Mouse (Mus musculus): Measurements from ENCODE around the gene Ccdc117.
A peak's percentile ranks its signal among the peaks of the same experiment; 100 is the strongest.
"Not testable (repeated sequence)": the region's sequence is repeated elsewhere in the genome, so short reads cannot be mapped to it uniquely, and the experiment has no call there.

Gene Ccdc117

GRCm38 (mm10) chr11:5530717-5531116 is 11.3 kb downstream of the Ccdc117 start:
- DNase-seq (ENCODE audit: low spot score): no peak

- DNase-seq (ENCODE audit: low spot score): no peak
Observed at GRCm38 (mm10) chr11:5530172-5530571, 11.8 kb downstream of the Ccdc117 start.

GRCm38 (mm10) chr11:5528841-5529240 is 13.1 kb downstream of the Ccdc117 start:
- DNase-seq (ENCODE audit: low spot score): no peak

DNA sequence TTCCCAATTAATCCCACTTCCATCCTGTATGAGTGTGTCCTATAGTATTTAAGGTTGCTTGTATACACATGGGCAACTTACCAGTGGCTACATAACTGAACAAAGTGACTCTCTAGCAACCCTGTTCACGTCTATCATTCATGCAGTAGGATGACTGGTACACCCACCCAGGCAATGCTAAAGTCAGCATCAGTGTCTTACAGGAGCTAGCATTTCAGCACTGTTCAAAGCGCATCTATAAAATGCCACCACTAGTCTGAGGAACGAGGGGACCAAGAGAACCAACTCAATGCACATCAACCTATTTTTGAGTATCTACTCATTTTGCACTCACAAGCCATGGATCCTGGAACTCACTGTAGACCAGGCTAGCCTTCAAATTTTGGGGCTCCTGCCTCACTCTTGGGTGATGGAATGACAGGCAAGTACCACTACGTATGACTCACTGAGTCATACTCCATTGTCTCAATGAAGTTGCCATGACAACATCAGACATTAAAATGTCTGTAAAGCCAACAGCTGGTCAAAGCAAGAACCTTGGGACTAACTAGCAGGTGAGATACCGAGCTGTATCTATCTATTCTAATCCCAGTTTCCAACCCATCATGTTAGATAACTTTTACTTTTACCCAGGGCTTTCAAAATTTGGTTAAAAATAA is 14.0 kb downstream of the Ccdc117 start:
- DNase-seq (ENCODE audit: low spot score): no peak

GRCm38 (mm10) chr11:5526573-5527439 is 15.2 kb downstream of the Ccdc117 start:
- no peak for DNase-seq (ENCODE audit: low spot score)

DNA sequence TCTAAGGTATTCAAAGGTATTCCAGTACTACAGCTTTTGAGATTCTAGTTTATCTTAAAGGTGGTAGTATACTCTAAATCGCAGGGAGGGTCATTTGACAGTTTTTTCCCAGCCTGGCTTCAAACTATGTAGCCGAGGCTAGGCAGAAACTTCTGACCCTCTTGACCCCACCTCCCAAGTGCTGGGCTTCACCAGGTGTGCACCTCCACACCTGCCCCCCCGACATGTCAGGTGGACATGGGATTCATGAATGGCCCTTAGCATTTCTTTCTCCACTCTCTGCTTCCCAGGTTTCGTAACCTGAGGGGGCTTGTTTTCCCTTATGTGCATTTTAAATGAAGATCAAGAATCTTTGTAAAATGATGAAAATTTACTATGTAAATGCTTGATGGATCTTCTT is 16.6 kb downstream of the Ccdc117 start:
- no peak for DNase-seq (ENCODE audit: low spot score)

DNA sequence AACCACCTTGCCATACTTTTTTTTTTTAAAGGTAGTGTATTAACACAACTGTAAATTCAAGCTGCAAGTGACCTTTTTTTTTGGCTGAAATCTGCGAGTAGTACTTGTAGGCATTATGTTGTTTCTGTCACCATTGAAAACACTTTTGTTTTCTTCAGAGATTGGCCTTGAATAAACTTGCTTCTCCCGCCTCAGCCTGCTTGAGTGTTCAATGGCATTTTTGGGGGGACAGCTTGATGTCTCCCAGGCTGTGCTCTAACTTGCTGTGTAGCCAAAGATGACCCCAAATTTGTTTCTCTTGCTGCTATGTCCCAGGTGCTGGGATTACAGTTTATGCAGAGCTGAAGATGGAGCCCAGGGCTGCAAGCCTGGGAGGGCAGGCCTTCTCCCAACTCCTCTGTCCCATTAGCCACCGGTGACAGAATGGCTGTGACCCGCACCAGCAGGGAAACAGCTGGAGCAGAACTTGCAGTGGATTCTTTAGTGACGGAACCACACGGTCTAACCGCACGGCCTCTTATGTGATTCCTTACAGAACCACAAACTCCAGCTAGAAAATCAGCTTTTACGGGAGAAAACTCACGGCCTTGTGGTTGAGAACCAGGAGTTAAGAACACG is 19.1 kb downstream of the Ccdc117 start:
- no peak for DNase-seq (ENCODE audit: low spot score)

DNA sequence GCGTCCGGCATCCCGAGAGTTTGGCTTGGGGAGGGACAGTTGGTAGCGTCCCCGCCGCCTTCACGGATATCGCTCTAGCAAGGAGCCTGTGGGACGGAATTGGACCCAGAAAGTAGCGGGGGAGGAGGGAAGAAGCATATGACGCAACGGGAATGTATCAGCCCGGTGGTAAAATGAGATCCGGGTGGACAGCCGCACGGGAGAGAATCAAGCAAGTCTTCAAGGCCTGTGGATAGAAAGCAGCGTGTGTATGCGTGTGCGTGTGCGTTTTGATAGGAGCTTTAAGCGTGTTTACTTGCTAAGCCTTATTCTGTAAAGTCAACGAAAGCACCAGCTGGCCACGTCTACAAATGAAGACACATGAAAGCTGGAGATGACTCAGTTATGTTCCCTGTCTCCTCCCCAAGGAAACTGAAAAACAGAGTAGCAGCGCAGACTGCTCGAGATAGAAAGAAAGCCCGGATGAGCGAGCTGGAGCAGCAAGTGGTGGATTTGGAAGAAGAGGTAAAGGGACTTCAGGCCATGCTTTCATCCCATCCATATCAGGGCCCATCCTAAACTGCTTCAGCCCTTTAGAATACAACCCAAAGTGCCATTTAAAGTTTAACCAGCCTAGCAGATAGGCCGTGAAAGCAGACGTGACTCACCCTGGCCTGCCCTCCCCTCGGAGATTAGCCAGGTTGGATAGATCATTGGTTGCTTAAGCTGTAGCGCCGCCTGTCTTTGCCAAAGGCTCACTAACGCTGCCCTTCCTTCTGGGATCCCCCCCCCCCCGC is 20.3 kb downstream of the Ccdc117 start:
- DNase-seq (ENCODE audit: low spot score): peak; percentile 84

- DNase-seq (ENCODE audit: low spot score): no peak
Observed at GRCm38 (mm10) chr11:5521266-5521515, 20.8 kb downstream of the Ccdc117 start.

GRCm38 (mm10) chr11:5520412-5521265 is 21.3 kb downstream of the Ccdc117 start, which contains the start of gene Xbp1:
Gene Xbp1, plus strand, starts transcription at chr11:5520659.
- DNase-seq (ENCODE audit: low spot score): peak; percentile 99

- DNase-seq (ENCODE audit: low spot score): no peak
Observed at GRCm38 (mm10) chr11:5519681-5520080, 22.3 kb downstream of the Ccdc117 start.

DNA sequence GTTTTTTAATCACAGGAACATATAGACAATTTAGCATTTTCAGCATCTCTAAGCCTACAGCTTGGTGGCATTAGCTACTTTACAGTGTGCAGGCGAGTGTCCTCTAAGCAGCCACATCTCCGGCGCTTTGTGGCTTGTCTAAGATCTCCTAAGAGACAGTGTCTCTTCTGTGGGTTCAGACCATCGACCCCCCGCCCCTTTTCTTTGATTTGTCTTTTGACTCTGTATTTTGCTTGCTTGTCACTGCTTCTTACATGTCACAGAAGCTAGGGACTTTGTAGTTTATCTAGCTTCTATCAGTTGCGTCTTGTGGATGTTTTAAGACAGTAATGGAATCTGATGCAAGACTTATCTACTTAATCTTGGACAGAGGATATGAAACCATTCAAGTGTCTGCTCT is 24.6 kb downstream of the Ccdc117 start:
- DNase-seq (ENCODE audit: low spot score): no peak

DNA sequence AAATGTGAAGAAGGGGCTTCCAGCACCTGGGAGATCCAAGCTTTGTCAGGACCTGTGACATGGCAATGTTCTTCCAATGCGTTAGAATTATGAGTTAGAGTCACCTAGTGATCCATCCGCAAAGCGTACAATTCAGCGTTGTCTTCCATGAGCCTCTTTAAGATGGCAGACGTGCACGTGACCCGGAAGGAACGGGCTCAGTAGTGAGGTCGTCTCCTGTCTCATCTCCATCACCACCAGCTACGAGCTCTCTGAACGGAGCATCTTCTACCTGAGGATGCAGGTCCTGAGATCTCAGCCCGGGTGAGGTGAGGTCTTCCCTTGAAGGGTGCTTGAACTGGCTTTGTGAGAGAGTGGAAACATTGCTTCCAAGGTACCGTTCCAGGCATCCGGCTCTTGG is 25.4 kb downstream of the Ccdc117 start:
- no peak for DNase-seq (ENCODE audit: low spot score)

DNA sequence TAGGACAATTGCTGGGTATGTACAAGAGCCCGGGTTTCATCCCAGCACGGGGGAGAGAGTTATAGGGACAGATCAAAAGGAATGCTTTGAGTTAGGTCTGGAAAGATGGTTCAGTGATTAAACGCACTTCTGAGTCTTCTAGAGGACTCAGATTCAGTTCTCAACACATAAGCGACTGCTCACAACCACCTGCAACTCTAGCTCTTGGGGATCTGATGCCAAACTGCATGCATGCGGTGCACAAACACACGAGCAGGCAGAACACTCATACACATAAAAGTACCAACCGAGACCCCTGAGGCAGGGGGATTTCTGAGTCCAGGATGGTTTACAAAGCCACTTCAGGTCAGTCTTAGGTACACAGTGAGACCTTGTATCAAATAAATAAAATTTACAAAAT is 25.8 kb downstream of the Ccdc117 start:
- DNase-seq (ENCODE audit: low spot score): no peak

GRCm38 (mm10) chr11:5515655-5516054 is 26.3 kb downstream of the Ccdc117 start:
- no peak for DNase-seq (ENCODE audit: low spot score)

- DNase-seq (ENCODE audit: low spot score): no peak
Observed at GRCm38 (mm10) chr11:5515196-5515595, 26.8 kb downstream of the Ccdc117 start.

GRCm38 (mm10) chr11:5514091-5514490 is 27.9 kb downstream of the Ccdc117 start:
- DNase-seq (ENCODE audit: low spot score): no peak

GRCm38 (mm10) chr11:5512961-5513360 is 29.0 kb downstream of the Ccdc117 start:
- no peak for DNase-seq (ENCODE audit: low spot score)

DNA sequence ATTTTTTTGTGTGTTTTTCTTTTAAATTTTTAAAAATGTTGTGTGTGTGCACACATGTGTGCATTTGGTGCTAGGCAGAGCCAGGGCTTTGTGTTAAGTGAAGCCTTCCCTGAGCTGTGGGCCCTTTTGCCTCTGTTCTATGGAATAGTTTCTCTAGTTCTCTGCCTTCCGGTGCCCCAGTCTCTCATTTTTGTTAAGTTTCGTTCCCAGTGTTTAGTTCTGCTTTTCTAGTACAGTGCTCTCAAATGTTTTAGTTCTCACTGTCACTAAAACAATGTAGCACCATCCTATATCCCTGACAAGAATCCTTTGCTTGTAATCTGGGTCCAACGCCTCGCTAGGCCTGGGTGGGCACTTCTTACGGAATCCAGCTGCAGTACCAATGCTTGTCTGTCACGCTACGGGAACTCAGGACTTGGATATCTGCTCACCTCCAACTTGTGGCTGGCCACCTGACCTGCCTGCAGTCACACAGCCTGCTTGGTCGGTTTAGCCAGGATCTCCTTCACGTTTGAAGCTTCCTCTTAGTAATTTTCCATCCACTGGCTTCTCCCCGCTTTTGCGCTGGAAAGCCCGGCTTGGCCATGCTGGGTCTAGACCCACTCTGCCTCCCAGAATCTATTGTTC is 29.8 kb downstream of the Ccdc117 start:
- DNase-seq (ENCODE audit: low spot score): peak; percentile 70

- DNase-seq (ENCODE audit: low spot score): not testable (repeated sequence)
Observed at GRCm38 (mm10) chr11:5510686-5511085, 31.3 kb downstream of the Ccdc117 start.

DNA sequence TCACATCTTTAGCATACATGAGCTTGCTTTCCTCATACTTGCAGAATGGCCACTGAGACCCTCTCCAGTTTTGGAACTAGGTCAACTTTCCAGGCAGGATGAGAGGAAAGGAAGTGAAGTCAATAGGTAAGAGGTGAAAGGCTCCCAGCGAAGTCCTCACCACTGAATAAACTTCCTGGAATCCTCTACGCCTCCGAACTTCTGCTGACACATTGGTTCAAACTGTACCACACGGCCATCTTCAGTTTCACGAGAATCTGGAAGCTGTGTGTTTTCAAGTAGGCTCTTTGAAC is 31.9 kb downstream of the Ccdc117 start:
- DNase-seq (ENCODE audit: low spot score): no peak
